Mouse (Mus musculus) left cerebral cortex, postnatal 14 days (tissue): ENCODE results near the gene Col4a6. TPM values are rescaled to one million over a fixed set of nuclear protein-coding genes. Genes with fewer than 3 reads are reported as not detected.

ENCODE experiments used
- total RNA-seq, 2 experiments: library from RNA; stranded (reverse); gene quantifications; 2 replicates each; pipeline ENCODE4 v1.2.3; 2021

The Col4a6 gene
- total RNA-seq, 2 experiments from 2014 or later, result 1.4 to 2.3 TPM

Other genes with a start within 250 kb of the Col4a6 start
- 1 to 10 TPM; 5.5 to 6.3 TPM for gene Col4a5, start 1.3 kb upstream of the Col4a6 start, total RNA-seq